Mouse (Mus musculus): ENCODE data around the gene Map2k1.
"Not testable (repeated sequence)": the region's sequence is repeated elsewhere in the genome, so short reads cannot be mapped to it uniquely, and the experiment has no call there.

Gene Map2k1

GRCm38 (mm10) chr9:64253021-64253904 lies at the start of gene Map2k1:
TSS of gene Map2k1 (minus strand) at chr9:64253631.
- peak; percentile 100 for DNase-seq

DNA sequence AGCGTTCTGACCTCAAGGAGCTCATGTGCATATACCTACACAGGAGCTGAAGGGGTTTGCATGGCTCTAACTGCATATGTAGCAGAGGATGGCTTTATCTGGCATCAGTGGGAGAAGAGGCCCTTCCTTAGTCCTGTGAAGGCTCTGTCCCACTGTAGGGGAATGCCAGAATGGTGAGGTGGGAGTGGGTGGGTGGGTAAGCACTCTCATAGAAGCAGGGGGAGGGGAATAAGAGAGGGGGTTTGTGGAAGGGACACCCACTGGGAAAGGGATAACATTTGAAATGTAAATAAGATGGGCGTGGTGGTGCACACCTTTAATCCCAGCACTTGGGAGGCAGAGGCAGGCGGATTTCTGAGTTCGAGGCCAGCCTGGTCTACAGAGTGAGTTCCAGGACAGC lies 49.7 kb upstream of the Map2k1 start:
- not testable (repeated sequence) for DNase-seq

DNA sequence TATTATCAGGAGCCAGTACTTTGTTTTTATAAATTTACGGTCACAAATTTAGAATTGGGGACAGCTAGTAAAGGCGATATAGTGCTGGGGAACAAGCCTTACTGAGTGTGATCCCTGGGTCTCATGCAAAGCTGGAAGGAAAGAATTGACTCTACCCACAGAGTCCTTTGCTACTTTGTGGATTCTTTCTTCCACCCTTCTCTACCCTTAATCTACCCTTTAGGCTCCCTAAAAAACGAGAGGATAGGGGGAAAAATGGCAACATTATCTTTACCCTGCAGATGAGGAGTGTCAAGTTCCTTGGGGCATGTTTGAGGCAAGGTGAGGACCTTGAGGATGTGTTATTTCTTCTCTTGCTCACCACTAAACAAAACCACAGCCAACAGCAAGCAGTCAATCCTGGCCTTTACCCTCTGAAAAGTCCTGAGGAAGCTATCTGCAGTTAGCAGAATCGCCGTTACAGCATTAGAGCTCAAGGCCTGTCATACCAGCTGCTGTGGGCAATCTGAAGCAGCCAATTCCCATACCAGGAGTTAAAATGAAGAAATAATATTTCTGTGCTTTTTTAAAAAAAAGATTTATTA lies 29.1 kb upstream of the Map2k1 start:
- no peak for DNase-seq

DNA sequence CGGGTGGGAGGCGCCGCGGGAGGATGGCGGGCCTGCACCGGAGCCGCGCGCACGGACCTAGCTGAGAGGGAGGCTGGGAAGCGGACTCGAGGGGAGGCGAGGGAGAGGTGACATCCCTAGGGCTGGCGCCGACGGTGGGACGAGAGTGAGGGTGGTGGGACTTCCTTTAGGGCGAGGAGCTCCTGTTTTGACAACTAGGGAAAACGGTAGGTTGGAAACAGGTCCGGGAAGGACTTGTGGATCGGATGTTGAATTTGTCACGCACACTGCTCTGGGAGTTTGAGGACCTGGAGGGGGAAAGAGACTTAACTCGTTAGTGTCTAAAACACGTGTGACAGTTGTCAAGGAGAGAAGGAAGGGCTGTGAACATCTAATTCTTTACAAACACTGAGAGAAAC lies 28.3 kb upstream of the Map2k1 start:
- no peak for DNase-seq

DNA sequence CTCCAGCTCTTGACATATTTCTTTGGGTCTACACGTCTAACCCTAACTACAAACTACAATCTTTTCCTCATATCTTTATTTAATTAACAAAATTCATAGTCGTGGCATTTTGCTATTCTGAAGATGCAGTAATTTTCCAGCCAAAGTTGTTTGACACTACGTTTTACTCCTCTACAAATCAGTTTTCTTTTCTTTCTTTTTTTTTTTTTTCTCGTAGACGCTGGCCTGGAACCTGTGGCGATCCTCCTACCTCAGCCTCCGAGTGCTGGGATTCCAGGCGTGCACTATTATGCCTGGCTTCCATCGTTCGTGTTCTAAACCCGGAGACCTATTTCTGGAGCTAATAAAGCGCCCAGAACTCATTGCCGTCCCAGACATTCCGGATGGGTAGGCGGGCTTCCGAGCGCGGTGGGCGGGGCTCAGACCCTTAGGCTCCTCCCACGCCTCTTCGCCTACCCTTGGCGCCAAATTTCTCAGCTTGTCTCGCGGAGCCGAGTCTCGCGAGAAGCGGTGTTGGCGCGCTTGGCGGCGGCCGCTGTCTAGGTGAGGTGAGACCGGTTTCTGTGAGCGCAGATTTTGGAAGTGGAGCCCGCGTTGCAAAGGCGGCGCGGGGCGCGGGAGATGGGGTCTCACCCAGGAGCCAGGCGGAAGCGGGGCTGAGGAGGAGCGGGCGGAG lies 27.8 kb upstream of the Map2k1 start, which contains the start of gene Tipin:
Gene Tipin (plus strand): TSS at position 477 of the 676 bp plus-strand sequence.
- peak; percentile 93 for DNase-seq

- no peak for DNase-seq
Observed at GRCm38 (mm10) chr9:64278665-64279310, 25.4 kb upstream of the Map2k1 start.

- peak; percentile 23 for DNase-seq
Observed at GRCm38 (mm10) chr9:64277706-64278105, 24.3 kb upstream of the Map2k1 start.

DNA sequence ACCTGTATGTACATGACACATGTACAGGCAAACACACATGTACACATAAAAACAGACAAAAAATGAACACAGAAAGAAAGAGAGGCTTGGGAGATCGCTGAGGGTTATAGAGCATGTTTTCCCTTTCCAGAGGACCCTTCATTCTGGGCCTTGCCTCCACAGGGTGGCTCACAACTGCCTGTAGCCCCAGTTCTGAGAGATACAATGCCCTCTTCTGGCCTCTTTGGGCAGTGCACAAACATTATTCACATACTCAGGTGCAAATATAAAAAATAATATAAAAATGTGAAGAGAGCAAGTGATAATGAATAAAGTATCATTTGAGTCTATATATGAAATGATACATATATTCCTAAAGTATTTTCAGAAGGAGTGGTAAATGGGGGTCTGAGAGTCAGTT lies 21.5 kb upstream of the Map2k1 start:
- DNase-seq: no peak

DNA sequence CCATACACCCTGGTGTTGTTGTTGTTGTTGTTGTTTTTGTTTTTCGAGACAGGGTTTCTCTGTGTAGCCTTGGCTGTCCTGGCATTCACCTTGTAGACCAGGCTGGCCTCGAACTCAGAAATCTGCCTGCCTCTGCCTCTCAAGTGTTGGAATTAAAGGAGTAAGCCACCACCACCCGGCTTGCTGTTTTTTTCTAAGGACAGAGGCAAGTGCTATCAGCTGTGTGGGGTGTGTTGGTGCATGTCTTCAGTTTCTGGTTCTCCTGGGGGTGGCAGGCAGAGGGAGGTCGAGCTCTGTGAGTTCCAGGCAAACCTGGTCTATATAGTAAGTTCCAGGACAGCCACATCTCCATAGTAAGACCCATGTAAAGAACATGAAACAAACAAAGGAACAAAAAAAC lies 20.9 kb upstream of the Map2k1 start:
- no peak for DNase-seq

DNA sequence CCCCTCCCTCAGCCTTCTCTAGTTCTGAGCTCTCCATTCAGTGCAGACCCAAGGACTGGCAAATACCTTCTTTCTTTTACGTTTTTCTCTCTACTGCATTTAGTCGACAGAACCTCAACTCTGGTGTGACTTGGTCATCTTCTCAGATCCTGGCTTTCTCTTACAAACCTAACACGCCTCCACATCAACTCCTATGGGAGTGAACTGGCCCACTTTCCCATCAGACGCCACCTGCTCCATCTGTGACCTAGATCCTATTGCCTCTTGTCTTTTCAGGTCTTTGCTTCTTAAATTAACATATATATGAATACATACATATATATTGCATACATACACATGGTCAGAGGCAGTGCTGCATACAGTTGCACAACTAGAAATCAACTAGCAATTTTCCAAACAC lies 20.3 kb upstream of the Map2k1 start:
- DNase-seq: no peak

DNA sequence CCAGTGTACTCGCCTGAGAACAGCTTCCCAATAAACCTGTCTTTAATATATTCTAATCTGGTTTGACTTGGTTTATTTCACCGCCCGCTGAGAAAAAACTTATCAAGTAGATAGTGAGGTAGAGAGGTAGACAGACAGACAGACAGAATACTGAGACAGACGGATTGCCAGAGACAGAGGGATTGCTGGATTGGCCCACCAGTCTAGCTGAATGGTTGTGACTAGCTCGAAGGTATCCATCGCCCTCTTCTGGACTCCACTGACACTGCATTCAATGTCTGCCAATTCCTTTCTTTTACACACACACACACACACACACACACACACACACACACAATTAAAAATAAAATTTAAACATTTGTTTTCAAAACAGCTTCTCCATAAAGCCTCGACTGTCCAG lies 19.2 kb upstream of the Map2k1 start:
- DNase-seq: peak; percentile 40

DNA sequence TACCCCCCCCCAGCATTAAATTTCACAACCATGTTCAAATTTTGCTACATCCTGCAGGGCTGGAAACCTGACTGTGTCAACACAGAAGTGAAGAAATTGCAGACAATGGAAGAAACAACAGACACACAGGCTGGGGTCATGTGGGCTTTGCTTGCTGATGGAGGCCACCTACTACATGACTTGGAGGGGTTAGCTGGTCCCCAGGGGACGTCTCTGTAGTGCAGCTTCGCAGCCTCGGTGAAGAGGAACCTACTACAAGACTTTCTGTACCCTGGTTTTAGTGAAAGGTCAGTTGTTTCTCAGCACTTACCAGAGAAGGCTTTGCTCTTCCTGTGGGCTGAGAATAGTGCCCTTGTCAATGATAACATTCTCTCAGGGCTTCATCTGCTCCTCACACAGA lies 17.8 kb upstream of the Map2k1 start:
- DNase-seq: no peak

- DNase-seq: not testable (repeated sequence)
Observed at GRCm38 (mm10) chr9:64268836-64269235, 15.4 kb upstream of the Map2k1 start.

GRCm38 (mm10) chr9:64268196-64268595 lies 14.8 kb upstream of the Map2k1 start:
- no peak for DNase-seq

DNA sequence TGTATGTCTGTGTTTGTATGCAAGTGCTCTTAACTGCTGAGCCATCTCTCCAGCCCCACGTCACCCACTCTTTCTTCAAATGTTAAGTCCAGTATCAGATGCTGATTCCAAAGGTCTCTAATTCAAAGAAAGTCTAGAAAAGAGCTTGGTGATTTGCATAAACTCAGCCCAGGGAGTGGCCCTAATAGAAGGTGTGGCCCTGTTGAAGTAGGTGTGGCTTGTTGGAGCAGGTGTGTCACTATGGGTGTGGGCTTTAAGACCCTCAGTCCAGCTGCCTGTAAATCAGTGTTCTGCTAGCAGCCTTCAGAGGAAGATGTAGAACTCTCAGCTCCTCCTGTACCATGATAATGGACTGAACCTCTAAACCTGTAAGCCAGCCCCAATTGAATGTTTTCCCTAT lies 13.8 kb upstream of the Map2k1 start:
- no peak for DNase-seq

- DNase-seq: no peak
Observed at GRCm38 (mm10) chr9:64264813-64265212, 11.4 kb upstream of the Map2k1 start.

DNA sequence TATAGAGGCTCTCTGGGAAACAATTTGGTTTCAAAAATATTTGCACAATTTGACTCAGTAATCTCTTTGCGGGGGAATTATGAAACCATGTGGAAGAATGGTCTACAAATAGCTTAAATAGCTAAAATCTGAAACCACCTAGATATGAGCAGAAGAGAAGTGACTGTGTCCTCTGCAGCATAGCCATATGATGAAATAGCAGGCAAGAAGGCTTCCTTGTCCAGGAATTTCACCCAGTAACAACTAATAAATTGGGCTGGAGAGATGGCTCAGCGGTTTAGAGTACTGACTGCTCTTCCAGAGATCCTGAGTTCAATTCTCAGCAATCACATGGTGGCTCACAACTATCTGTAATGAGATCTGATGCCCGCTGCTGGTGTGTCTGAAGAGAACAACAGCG lies 7.6 kb upstream of the Map2k1 start:
- DNase-seq: no peak

DNA sequence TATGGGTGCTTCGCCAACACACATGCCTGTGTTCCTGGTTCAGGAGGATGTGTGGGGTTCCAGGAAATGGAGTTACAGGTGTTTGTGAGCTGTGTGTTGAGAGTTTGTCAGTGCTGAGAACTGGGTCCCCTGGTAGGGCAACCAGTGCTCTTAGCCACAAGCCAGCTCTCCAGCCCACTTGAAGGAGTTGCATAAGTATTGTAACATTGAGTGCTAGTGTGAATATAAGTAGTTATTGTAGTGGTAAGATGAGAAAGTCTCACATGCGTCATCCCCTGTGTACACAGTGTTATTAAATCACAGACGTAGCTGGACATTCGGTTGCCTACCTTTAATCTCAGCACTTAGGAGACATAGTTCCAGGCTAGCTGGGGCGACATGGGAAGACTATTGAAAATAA lies 6.5 kb upstream of the Map2k1 start:
- DNase-seq: no peak

- no peak for DNase-seq
Observed at GRCm38 (mm10) chr9:64256204-64256603, 2.8 kb upstream of the Map2k1 start.

GRCm38 (mm10) chr9:64255422-64255821 lies 2.0 kb upstream of the Map2k1 start:
- no peak for DNase-seq

DNA sequence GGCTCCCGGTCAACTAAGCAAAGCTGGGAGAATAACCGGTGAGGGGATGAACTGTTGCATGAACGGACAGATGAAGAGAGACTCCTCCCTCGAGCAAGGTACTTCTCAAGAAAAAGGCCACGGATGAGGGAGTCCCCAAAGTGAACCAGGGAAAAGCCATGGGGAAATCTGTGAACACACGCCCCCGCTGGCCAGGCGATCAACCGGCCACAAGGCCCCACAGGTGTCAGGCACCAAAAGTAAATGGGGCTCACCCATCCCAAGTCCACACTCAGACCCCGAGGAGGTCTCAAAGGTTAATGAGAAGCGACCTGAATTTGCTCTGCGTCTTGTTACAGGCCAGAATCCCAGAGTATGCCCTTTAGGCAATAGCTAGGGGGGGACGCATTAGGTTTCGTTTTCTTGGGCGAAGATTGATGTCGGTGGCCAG lies 825 bp downstream of the Map2k1 start:
- peak; percentile 21 for DNase-seq

GRCm38 (mm10) chr9:64250111-64250730 lies 3.2 kb downstream of the Map2k1 start:
- DNase-seq: no peak

DNA sequence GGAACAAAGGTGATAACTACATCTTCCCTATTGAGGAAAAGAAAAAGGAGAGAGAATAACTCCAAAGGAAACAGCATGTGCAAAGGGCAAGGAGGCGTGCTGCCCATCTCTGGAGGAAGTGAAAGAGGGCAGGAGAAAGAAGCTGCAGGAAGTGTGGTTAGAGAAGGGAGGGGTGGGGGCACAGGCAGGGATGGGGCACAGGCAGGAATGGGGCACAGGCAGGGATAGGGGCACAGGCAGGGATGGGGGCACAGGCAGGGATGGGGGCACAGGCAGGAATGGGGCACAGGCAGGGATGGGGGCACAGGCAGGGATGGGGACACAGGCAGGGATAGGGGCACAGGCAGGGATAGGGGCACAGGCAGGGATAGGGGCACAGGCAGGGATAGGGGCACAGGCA lies 4.1 kb downstream of the Map2k1 start:
- no peak for DNase-seq
